Mouse (Mus musculus): ENCODE measurements at regions not wholly inside any gene's neighbourhood (a gene's known extent, or its start where the extent isn't known, plus 50 kb on each side); places are given as distances from the start of the nearest gene placed in this dataset.

DNA sequence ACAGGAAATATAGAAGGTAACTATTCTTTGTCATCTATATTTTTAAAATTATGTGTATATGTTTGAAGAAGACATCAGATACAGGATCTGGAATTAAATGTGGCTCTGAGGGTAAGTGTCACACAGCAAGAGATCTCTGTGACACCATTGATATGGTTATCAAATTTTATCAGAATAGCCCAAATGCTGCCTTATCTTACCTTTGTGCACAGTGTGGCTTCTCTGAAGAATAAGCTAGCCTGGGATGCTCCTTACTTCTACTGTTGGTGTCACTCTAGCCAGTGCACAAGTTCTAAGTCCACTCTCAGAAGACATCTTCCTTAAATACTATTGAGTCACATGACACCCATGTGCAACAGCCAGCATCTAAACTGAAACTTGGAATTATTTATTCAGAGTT lies 194.0 kb upstream of the Fat4 start:
- no peak overlapping the region for H3K27ac ChIP-seq (ENCODE audit: control insufficient read depth, insufficient read depth, low read depth, low read length, poor library complexity)
- H3K4me1 ChIP-seq (ENCODE audit: control insufficient read depth, insufficient read depth, low read length) = no peaks in the 10 kb centered on the region
- H3K4me3 ChIP-seq (replicated peaks; ENCODE audit: control insufficient read depth, low read depth, low read length) = no peak overlapping the region
- TF ChIP-seq CTCF (IDR thresholded peaks at IDR 0.05; ENCODE audit: control insufficient read depth, insufficient read depth, low read length) = no peak
- no peak for TF ChIP-seq POLR2A (IDR thresholded peaks at IDR 0.05; ENCODE audit: borderline replicate concordance, control insufficient read depth, low read depth, low read length)

DNA sequence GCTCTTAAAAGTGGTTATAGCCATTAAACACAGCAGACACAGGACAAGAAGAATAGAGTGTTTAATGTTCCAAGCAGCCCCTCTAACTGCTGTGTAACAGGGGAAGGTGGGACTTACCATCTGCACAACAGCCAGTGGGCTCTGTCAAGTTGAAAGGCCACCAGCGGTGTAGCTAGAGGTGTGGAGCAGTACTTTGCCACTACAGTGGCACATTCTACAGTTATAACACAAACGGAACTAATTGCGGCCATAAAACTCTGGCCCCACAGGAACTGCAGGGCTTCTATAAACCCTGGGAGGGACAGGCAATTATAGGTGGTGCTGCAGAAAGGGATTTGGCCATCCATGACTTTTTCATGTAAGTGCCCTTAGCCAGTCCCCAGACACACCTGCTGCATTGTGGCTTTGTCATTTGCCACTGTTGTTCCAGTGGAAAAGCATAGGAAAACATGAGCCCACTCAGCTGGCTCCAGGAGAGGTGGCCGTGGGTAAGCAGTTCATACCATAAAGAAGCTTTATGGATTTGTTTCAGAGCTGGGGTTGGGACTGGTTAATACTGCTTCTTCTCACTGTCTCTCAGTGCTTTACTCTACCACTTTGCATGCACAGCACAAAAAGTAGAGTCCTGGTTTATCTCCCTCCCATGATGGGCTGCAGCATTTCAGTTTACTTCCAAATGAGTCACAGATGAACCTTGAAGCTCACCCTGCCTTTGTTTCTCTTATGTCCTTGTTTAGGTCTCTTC lies 199.8 kb upstream of the Ankrd50 start:
- Histone ChIP-seq H3K4me3 (replicated peaks; ENCODE audit: control insufficient read depth, low read depth, low read length) (no peak overlapping the region), H3K27ac (ENCODE audit: control insufficient read depth, insufficient read depth, low read depth, low read length, poor library complexity) (no peak overlapping the region), H3K4me1 (ENCODE audit: control insufficient read depth, insufficient read depth, low read length) (no peaks in the 10 kb centered on the region; the same call in 1 of the 2 replicates)
- 81% methylated on average over 4 of the region's 4 CpGs for WGBS
- TF ChIP-seq CTCF (IDR thresholded peaks at IDR 0.05; ENCODE audit: control insufficient read depth, insufficient read depth, low read length) = no peak
- no peak for TF ChIP-seq POLR2A (IDR thresholded peaks at IDR 0.05; ENCODE audit: borderline replicate concordance, control insufficient read depth, low read depth, low read length)

DNA sequence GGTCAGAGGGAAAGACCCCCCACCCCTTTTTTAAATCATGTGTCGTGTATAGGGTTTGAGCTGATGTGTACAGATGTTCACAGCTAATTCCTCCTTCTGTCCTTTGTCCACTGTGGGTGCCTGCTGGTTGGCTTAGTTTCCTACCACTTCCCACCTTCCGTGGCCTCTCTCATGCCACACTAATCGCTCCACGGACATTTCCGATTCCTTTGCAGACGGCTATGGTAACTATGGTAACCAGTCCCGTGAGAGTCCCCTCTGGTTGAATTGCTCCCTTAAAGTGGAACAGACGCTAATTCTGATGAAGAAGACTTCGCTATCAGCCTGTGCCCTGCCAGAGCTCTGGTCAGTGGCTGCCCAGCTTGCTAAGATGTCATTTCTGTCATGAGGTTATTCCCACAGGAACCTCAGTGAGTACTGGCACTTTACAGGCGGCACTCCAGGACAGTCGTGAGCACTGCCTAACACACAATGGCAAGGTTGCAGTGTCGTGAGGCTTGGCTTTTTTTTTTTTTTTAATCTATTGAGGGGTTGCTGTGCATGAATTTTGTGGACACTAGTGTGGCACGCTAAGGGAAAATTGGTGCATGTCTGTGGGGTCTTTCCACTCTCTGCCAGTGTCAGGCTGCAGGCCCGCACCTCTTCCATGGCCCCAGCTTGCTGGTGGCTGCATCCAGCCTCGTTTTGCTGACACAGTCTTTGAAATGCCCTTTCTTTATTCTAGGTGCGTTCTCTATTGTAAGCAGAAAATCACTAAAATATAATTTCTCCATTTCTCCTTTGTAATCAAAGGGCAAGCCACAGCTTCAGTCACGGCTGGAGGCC lies 179.2 kb upstream of the Ankrd50 start:
- H3K27ac ChIP-seq (ENCODE audit: control insufficient read depth, insufficient read depth, low read depth, low read length, poor library complexity) = no peak overlapping the region
- WGBS = 83% methylated on average over 17 of the region's 17 CpGs

DNA sequence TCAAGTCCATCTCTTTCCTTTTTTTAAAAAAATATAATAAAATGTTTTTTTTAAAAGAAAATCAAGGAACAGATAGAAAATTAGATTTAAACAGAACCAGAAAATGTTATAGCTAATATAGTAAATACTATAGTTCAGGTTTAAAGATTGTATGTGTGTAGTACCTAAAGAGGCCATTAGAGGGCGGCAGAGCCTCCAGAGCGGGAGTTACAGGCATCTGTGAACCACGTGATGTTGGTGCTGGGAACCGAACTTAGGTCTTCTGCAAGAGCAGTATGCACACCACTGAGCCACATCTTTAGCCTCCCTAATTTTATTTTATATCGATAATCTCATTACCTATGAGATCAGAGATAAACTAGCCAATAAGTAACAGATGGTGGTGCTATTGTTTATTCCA lies 178.4 kb upstream of the Ankrd50 start:
- H3K4me1 ChIP-seq (ENCODE audit: control insufficient read depth, insufficient read depth, low read length) = no peaks in the 10 kb centered on the region
- H3K27ac ChIP-seq (ENCODE audit: control insufficient read depth, insufficient read depth, low read depth, low read length, poor library complexity) = no peak overlapping the region
- no peak overlapping the region for H3K4me3 ChIP-seq (replicated peaks; ENCODE audit: control insufficient read depth, low read depth, low read length)
- TF ChIP-seq CTCF (IDR thresholded peaks at IDR 0.05; ENCODE audit: control insufficient read depth, insufficient read depth, low read length) (peak; percentile 42; the same call in 1 of the 2 replicates), POLR2A (IDR thresholded peaks at IDR 0.05; ENCODE audit: borderline replicate concordance, control insufficient read depth, low read depth, low read length) (no peak)
- 84% methylated on average over 5 of the region's 5 CpGs for WGBS

More for the DNA sequence above, 179.2 kb upstream of the Ankrd50 start:
- Histone ChIP-seq H3K4me3 (replicated peaks; ENCODE audit: control insufficient read depth, low read depth, low read length) (no peak overlapping the region), H3K4me1 (ENCODE audit: control insufficient read depth, insufficient read depth, low read length) (no peaks in the 10 kb centered on the region)
- TF ChIP-seq POLR2A (IDR thresholded peaks at IDR 0.05; ENCODE audit: borderline replicate concordance, control insufficient read depth, low read depth, low read length) = no peak
- no peak for TF ChIP-seq CTCF (IDR thresholded peaks at IDR 0.05; ENCODE audit: control insufficient read depth, insufficient read depth, low read length)

DNA sequence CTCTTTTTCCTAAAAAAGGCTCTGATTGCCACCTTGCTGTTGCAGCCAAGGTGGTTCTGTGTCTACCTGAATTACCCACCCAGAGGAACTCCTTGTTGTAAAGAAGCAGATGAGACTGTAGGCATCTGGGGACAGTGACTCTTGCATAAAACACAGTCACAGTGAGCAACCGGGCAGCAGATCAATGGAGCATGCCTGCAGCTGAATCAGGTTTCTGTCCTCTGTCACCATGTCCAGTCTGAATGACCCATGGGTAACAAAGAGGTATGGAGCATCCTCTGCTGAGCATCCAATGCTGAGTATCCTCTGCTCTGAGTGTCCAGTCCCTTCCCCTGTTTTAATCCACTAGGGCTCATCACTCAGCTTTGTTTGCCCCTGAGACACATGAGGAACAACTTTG lies 172.1 kb upstream of the Ankrd50 start:
- Histone ChIP-seq H3K27ac (ENCODE audit: control insufficient read depth, insufficient read depth, low read depth, low read length, poor library complexity) (no peak overlapping the region), H3K4me1 (ENCODE audit: control insufficient read depth, insufficient read depth, low read length) (no peaks in the 10 kb centered on the region), H3K4me3 (replicated peaks; ENCODE audit: control insufficient read depth, low read depth, low read length) (no peak overlapping the region)
- TF ChIP-seq CTCF (IDR thresholded peaks at IDR 0.05; ENCODE audit: control insufficient read depth, insufficient read depth, low read length) (no peak), POLR2A (IDR thresholded peaks at IDR 0.05; ENCODE audit: borderline replicate concordance, control insufficient read depth, low read depth, low read length) (no peak)
- 81% methylated on average over 1 of the region's 1 CpGs for WGBS

DNA sequence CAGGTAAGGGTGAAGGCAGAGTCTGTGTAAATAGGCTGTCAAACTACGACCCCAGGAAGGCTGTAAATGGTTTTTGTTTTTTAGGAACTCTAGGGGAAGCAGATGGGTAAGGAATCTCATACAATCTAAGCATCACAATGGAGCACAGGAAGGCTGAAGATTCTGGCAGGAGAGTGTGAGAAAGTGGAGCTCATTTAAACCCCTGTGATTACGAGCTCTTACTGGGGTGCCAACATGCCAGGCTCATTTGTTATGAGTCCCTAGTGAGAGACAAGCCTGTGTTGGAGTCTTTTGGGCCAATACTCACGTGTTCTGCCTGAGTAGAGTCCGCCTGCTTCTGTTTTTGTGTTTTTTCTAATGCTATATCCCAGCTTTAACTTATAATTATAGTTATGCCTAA lies 169.3 kb upstream of the Ankrd50 start:
- no peaks in the 10 kb centered on the region for H3K4me1 ChIP-seq (ENCODE audit: control insufficient read depth, insufficient read depth, low read length)
- WGBS = 69% methylated on average over 4 of the region's 4 CpGs
- no peak overlapping the region for H3K27ac ChIP-seq (ENCODE audit: control insufficient read depth, insufficient read depth, low read depth, low read length, poor library complexity)
- TF ChIP-seq POLR2A (IDR thresholded peaks at IDR 0.05; ENCODE audit: borderline replicate concordance, control insufficient read depth, low read depth, low read length) (no peak), CTCF (IDR thresholded peaks at IDR 0.05; ENCODE audit: control insufficient read depth, insufficient read depth, low read length) (no peak)
- no peak overlapping the region for H3K4me3 ChIP-seq (replicated peaks; ENCODE audit: control insufficient read depth, low read depth, low read length)

DNA sequence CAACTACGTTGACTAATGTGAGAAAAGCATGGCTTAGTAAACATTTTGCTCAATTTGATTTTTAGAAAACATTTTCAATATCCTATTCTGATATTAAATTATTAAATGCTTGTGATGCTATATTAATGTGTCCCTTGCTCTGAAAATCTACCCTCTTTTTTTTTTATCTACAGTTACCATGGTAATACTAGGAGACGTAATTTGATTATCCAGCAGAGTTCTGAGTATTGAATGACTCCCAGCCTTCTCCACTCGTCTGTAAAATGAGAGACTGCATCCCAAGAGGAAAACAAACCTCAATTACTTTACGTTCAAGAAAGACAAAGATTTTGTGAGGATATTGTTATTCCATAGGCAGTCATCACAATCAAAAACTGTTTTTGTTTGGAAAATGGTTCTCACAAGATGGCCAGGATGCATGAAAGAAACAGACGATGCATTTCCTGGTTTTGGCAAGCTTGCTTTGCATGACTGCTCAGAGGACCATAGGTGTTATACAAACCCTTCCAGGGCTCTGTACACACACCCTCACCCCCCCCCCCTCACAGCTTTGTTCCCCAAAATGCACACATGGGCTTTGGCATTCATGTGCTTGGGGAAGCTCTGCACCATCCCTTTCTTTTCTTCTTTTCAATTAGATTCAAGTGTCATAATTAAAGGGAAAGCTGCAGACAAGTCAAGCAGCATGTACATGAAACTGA lies 168.5 kb upstream of the Ankrd50 start:
- Histone ChIP-seq H3K4me3 (replicated peaks; ENCODE audit: control insufficient read depth, low read depth, low read length) (no peak overlapping the region), H3K4me1 (ENCODE audit: control insufficient read depth, insufficient read depth, low read length) (no peaks in the 10 kb centered on the region), H3K27ac (ENCODE audit: control insufficient read depth, insufficient read depth, low read depth, low read length, poor library complexity) (no peak overlapping the region)
- 73% methylated on average over 5 of the region's 5 CpGs for WGBS
- no peak for TF ChIP-seq CTCF (IDR thresholded peaks at IDR 0.05; ENCODE audit: control insufficient read depth, insufficient read depth, low read length)
- TF ChIP-seq POLR2A (IDR thresholded peaks at IDR 0.05; ENCODE audit: borderline replicate concordance, control insufficient read depth, low read depth, low read length) = no peak

DNA sequence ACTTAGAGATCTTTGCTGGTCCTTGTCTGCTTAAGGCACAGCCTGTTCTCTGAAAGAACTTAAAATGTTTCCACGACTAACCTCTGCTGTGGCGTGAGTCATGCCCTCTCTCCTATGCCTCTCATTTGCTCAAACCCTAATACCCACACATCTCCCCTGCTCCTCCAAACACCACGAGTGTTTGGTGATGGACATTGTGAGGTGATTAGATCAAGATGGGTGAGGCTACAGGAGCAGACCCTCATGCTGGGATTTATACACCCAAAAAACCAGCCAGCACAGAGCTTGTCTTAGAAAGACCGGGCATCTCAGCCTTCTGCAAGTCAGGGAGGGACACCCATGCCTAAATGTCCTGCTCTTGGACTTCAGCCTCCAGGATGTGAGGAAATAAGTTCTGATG lies 165.5 kb upstream of the Ankrd50 start:
- Histone ChIP-seq H3K27ac (ENCODE audit: control insufficient read depth, insufficient read depth, low read depth, low read length, poor library complexity) (no peak overlapping the region), H3K4me1 (ENCODE audit: control insufficient read depth, insufficient read depth, low read length) (no peaks in the 10 kb centered on the region), H3K4me3 (replicated peaks; ENCODE audit: control insufficient read depth, low read depth, low read length) (no peak overlapping the region)
- WGBS = 79% methylated on average over 4 of the region's 4 CpGs
- TF ChIP-seq POLR2A (IDR thresholded peaks at IDR 0.05; ENCODE audit: borderline replicate concordance, control insufficient read depth, low read depth, low read length) = no peak
- TF ChIP-seq CTCF (IDR thresholded peaks at IDR 0.05; ENCODE audit: control insufficient read depth, insufficient read depth, low read length) = no peak
